Mouse (Mus musculus) MEL (cell line): ENCODE results near the gene Tex261.

Experiments
- CHD2 ChIP-seq: IDR thresholded peaks from 2 replicates; pipeline ENCODE4 v1.6.1; 2011; ENCODE audit warnings: low read length, improper control_type of control experiment
- CTCF ChIP-seq, 3 experiments: IDR thresholded peaks in 2 of 3; conservative IDR thresholded peaks in 1 of 3; 2 replicates each; pipeline ENCODE4 v1.5.1; 2011 to 2012; ENCODE audit warnings: low read length in 3 of 3, low read depth in 2 of 3, mild to moderate bottlenecking in 2 of 3, improper control_type of control experiment in 1 of 3, inconsistent platforms in 1 of 3, mixed read lengths in 1 of 3, moderate library complexity in 1 of 3; ENCODE audit not compliant: control insufficient read depth in 1 of 3, insufficient read depth in 1 of 3, poor library complexity in 1 of 3, severe bottlenecking in 1 of 3
- EP300 ChIP-seq, 2 experiments: IDR thresholded peaks; 2 replicates each; pipeline ENCODE4 v1.6.1; 2011; ENCODE audit warnings: improper control_type of control experiment in 2 of 2, low read length in 2 of 2, low read depth in 1 of 2, mild to moderate bottlenecking in 1 of 2
- ETS1 ChIP-seq: IDR thresholded peaks from 2 replicates; pipeline ENCODE4 v1.6.1; 2012; ENCODE audit warnings: low read depth, mild to moderate bottlenecking, inconsistent platforms, low read length, improper control_type of control experiment, moderate library complexity
- GATA1 ChIP-seq: IDR thresholded peaks from 2 replicates; pipeline ENCODE4 v1.6.1; 2011; ENCODE audit warnings: low read depth, low read length, improper control_type of control experiment
- KAT2A ChIP-seq: conservative IDR thresholded peaks from 2 replicates; pipeline ENCODE4 v1.6.1; 2012; ENCODE audit warnings: low read depth, low read length, improper control_type of control experiment, inconsistent platforms
- MAFK ChIP-seq: IDR thresholded peaks from 2 replicates; pipeline ENCODE4 v1.6.1; 2011; ENCODE audit warnings: low read depth, mild to moderate bottlenecking, low read length, improper control_type of control experiment, borderline replicate concordance
- MAZ ChIP-seq: IDR thresholded peaks from 2 replicates; pipeline ENCODE4 v1.6.1; 2012; ENCODE audit warnings: low read depth, mild to moderate bottlenecking, inconsistent platforms, low read length, improper control_type of control experiment
- MXI1 ChIP-seq: IDR thresholded peaks from 2 replicates; pipeline ENCODE4 v1.6.1; 2011; ENCODE audit warnings: mild to moderate bottlenecking, low read depth, low read length, improper control_type of control experiment
- POLR2A ChIP-seq, 2 experiments: IDR thresholded peaks; 2 replicates each; pipeline ENCODE4 v1.6.1; 2011 to 2012; ENCODE audit warnings: low read length in 2 of 2, mild to moderate bottlenecking in 2 of 2, control low read depth in 1 of 2, improper control_type of control experiment in 1 of 2, low read depth in 1 of 2, moderate library complexity in 1 of 2; ENCODE audit not compliant: control insufficient read depth in 1 of 2, insufficient read depth in 1 of 2, poor library complexity in 1 of 2
- ZC3H11A ChIP-seq: IDR thresholded peaks from 2 replicates; pipeline ENCODE4 v1.6.1; 2012; ENCODE audit warnings: low read depth, mild to moderate bottlenecking, inconsistent platforms, low read length, improper control_type of control experiment

- TF ChIP-seq MAFK = no peak
- TF ChIP-seq EP300 (IDR thresholded peaks at IDR 0.05; ENCODE audit: low read depth in 1 of 2, low read length in 2 of 2) = no peak
- no peak for TF ChIP-seq ZC3H11A
- no peak for TF ChIP-seq MAZ
- TF ChIP-seq CTCF (IDR thresholded peaks at IDR 0.05 in 2 of 3, conservative IDR thresholded peaks at IDR 0.05 in 1 of 3; ENCODE audit: control insufficient read depth in 1 of 3, insufficient read depth in 1 of 3, low read depth in 2 of 3, low read length in 3 of 3, poor library complexity in 1 of 3, severe bottlenecking in 1 of 3) = no peak
- no peak for TF ChIP-seq KAT2A
- no peak for TF ChIP-seq CHD2
- TF ChIP-seq MXI1 = no peak
- TF ChIP-seq ETS1 = no peak
- TF ChIP-seq POLR2A (IDR thresholded peaks at IDR 0.05; ENCODE audit: control insufficient read depth in 1 of 2, insufficient read depth in 1 of 2, low read depth in 1 of 2, low read length in 2 of 2, poor library complexity in 1 of 2) = no peak
- no peak for TF ChIP-seq GATA1
Observed at GRCm38 (mm10) chr6:83802846-83803245, 27.2 kb upstream of the Tex261 start.
